Mouse (Mus musculus): ENCODE results near the gene Rps6ka3. TPM values are rescaled to one million over a fixed set of nuclear protein-coding genes. Genes with fewer than 3 reads are reported as not detected.
A peak's percentile ranks its signal among the peaks of the same experiment; 100 is the strongest.

The Rps6ka3 gene
- polyA plus RNA-seq, 1 experiment from 2014 or later = 6.6 TPM

- Histone ChIP-seq H3K27me3 (ENCODE audit: insufficient read depth, low read length) (peaks cover 3% of the 10 kb centered on the region), H3K9ac (replicated peaks; ENCODE audit: low read length) (peak overlapping the region; percentile 56), H3K4me2 (replicated peaks; ENCODE audit: low read depth, low read length) (peak overlapping the region; percentile 57), H3K4me1 (ENCODE audit: insufficient read depth, low read length) (no peaks in the 10 kb centered on the region), H3K9me3 (ENCODE audit: low read length) (no peaks in the 10 kb centered on the region), H3K4me3 (ENCODE audit: low read length) (peak overlapping the region; percentile 46), H3K36me3 (ENCODE audit: insufficient read depth, low read length) (no peaks in the 10 kb centered on the region), H3K27ac (ENCODE audit: low read length) (peak overlapping the region; percentile 94)
- WGBS = 31% methylated on average over 27 of the region's 27 CpGs
- peak; percentile 63 for ATAC-seq (ENCODE audit: low FRiP score, low TSS enrichment)
Observed at GRCm38 (mm10) chrX:159254001-159254884, 44.1 kb downstream of the Rps6ka3 start.

- Histone ChIP-seq H3K4me3 (ENCODE audit: low read length) (peak overlapping the region; percentile 74), H3K36me3 (ENCODE audit: insufficient read depth, low read length) (no peaks in the 10 kb centered on the region), H3K4me1 (ENCODE audit: insufficient read depth, low read length) (no peaks in the 10 kb centered on the region), H3K27me3 (ENCODE audit: insufficient read depth, low read length) (no peaks in the 10 kb centered on the region; the same call in 1 of the 2 replicates), H3K9me3 (ENCODE audit: low read length) (no peaks in the 10 kb centered on the region), H3K27ac (ENCODE audit: low read length) (peak overlapping the region; percentile 94), H3K4me2 (replicated peaks; ENCODE audit: low read depth, low read length) (peak overlapping the region; percentile 57), H3K9ac (replicated peaks; ENCODE audit: low read length) (peak overlapping the region; percentile 79)
- 35% methylated on average over 16 of the region's 71 CpGs for WGBS
- peak; percentile 96 for ATAC-seq (ENCODE audit: low FRiP score, low TSS enrichment)
Observed at GRCm38 (mm10) chrX:159255123-159255978, 45.2 kb downstream of the Rps6ka3 start.

DNA sequence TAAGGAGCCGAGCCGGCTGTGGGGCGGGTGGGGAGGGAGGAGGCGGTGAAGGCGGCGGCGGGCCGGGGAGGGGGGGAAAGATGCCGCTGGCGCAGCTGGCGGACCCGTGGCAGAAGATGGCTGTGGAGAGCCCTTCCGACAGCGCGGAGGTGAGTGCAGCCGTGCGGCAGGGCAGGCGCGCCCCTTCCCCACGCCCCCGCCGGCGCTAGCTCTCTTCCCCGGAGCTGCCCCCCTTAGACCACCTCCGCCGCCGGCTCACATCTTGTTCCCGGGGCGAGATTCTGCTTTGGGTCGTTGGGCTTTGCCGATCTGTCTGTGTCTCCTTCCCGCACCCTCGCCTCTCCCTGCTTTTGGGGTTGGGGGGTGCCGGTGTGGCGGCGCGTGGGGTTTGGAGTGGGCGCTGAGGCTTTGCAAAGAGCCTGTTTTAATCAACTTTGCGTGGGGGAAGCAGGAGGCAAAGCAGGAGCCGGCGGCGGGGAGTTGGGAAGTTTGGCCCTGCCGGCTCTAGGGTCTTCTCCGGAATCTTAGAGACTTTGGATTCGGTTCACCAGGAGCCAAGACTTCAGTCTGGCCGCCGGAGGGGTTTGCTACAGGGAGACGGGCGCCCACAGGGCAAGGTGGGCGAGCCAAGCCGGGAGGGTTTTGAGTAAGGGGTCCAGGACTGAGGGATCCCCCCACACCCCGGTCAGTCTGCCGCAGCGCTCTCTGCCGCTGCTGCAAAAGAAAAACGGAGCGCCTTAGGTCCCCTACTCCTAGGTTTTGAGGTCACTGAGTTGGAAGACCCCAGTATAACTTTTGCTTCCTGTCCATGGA, 46.1 kb downstream of the Rps6ka3 start:
- Histone ChIP-seq H3K27ac (ENCODE audit: low read length) (peak overlapping the region; percentile 90), H3K4me2 (replicated peaks; ENCODE audit: low read depth, low read length) (peak overlapping the region; percentile 58), H3K9ac (replicated peaks; ENCODE audit: low read length) (peak overlapping the region; percentile 79), H3K4me1 (ENCODE audit: insufficient read depth, low read length) (no peaks in the 10 kb centered on the region), H3K9me3 (ENCODE audit: low read length) (no peaks in the 10 kb centered on the region), H3K27me3 (ENCODE audit: insufficient read depth, low read length) (no peaks in the 10 kb centered on the region; the same call in 1 of the 2 replicates), H3K4me3 (ENCODE audit: low read length) (peak overlapping the region; percentile 74), H3K36me3 (ENCODE audit: insufficient read depth, low read length) (no peaks in the 10 kb centered on the region)
- peak; percentile 28; the same call in 1 of the 2 replicates for ATAC-seq (ENCODE audit: low FRiP score, low TSS enrichment)
- WGBS = 15% methylated on average over 44 of the region's 57 CpGs

DNA sequence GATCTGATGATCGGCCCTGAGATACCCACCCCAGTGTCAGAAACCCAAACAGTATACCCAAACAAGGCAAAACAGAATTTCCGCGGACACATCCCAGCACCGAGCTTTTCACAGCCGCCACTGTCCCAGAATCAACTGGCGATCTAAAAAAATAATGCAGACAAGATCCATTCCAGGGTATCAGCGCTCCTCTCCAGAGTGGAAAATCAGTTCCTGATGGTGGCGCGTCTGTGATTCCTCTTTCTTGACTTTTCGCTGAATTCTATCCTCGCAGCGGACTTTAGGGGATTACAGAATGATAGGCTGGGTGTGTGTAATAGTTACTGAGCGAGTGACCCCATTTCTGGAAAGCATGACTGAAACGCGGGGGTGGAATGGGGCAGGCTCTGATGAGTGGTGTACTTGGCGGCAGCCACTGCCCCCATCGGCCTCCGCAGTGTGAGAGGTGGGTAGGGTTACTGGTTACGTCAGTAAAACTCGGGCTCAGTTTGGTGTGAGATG, 46.9 kb downstream of the Rps6ka3 start:
- H3K27ac ChIP-seq (ENCODE audit: low read length) = peak overlapping the region; percentile 90
- H3K36me3 ChIP-seq (ENCODE audit: insufficient read depth, low read length) = no peaks in the 10 kb centered on the region
- H3K9ac ChIP-seq (replicated peaks; ENCODE audit: low read length) = peak overlapping the region; percentile 79
- H3K4me3 ChIP-seq (ENCODE audit: low read length) = peak overlapping the region; percentile 74
- 30% methylated on average over 20 of the region's 20 CpGs for WGBS
- ATAC-seq (ENCODE audit: low FRiP score, low TSS enrichment) = 0 out of 2 replicates have a peak, but pooled peaks have one; percentile 7
- H3K9me3 ChIP-seq (ENCODE audit: low read length) = no peaks in the 10 kb centered on the region
- H3K4me1 ChIP-seq (ENCODE audit: insufficient read depth, low read length) = no peaks in the 10 kb centered on the region
- no peaks in the 10 kb centered on the region; the same call in 1 of the 2 replicates for H3K27me3 ChIP-seq (ENCODE audit: insufficient read depth, low read length)
- H3K4me2 ChIP-seq (replicated peaks; ENCODE audit: low read depth, low read length) = peak overlapping the region; percentile 58

DNA sequence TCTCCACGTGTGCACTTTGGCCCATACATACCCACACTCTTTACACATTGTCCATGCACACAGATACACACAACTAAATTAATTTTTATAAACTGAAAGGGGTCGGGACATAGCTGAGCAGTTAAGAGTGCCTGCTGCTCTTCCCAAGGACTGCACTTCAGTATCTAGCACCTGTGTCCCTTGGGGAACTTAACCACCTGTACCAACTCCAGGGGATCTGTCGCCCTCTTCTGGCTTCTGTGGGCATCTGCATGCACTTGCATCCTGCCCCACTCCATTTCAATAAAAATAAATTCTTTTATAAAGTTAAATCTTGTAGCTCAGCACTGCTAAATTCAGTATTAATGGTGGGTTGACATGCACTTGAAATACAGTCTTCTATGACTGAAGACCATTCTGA, 54.6 kb downstream of the Rps6ka3 start:
- Histone ChIP-seq H3K4me3 (ENCODE audit: low read length) (no peak overlapping the region), H3K27ac (ENCODE audit: low read length) (no peak overlapping the region), H3K4me2 (replicated peaks; ENCODE audit: low read depth, low read length) (no peak overlapping the region), H3K36me3 (ENCODE audit: insufficient read depth, low read length) (no peaks in the 10 kb centered on the region), H3K9ac (replicated peaks; ENCODE audit: low read length) (no peak overlapping the region), H3K27me3 (ENCODE audit: insufficient read depth, low read length) (no peaks in the 10 kb centered on the region), H3K4me1 (ENCODE audit: insufficient read depth, low read length) (no peaks in the 10 kb centered on the region), H3K9me3 (ENCODE audit: low read length) (no peaks in the 10 kb centered on the region)
- ATAC-seq (ENCODE audit: low FRiP score, low TSS enrichment) = no peak
- WGBS = 47% methylated on average over 3 of the region's 3 CpGs

GRCm38 (mm10) chrX:159269072-159269471, 59.0 kb downstream of the Rps6ka3 start:
- Histone ChIP-seq H3K9ac (replicated peaks; ENCODE audit: low read length) (no peak overlapping the region), H3K4me2 (replicated peaks; ENCODE audit: low read depth, low read length) (no peak overlapping the region), H3K27ac (ENCODE audit: low read length) (no peak overlapping the region), H3K4me1 (ENCODE audit: insufficient read depth, low read length) (no peaks in the 10 kb centered on the region), H3K9me3 (ENCODE audit: low read length) (no peaks in the 10 kb centered on the region), H3K36me3 (ENCODE audit: insufficient read depth, low read length) (no peaks in the 10 kb centered on the region), H3K4me3 (ENCODE audit: low read length) (no peak overlapping the region), H3K27me3 (ENCODE audit: insufficient read depth, low read length) (no peaks in the 10 kb centered on the region; the same call in 1 of the 2 replicates)
- no peak for ATAC-seq (ENCODE audit: low FRiP score, low TSS enrichment)

DNA sequence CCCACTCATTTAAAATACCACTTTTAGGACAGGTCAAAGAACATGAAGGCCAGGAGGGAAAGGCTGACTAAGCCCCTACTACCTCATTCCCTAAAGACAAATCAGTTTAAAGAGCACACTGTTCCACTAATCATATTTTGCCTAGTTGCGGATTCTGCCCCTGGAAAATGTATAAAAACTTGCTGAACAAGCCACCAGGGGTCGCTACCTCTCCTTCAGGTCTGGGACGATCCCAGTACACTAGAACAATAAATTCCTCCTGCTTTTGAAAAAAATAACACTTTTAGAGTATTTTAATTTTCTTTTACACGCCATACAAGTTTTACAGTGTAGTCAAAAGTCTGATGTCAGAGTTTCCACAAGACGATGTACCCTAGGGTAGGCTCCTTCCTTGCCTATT, 76.7 kb downstream of the Rps6ka3 start:
- Histone ChIP-seq H3K9ac (replicated peaks; ENCODE audit: low read length) (no peak overlapping the region), H3K4me2 (replicated peaks; ENCODE audit: low read depth, low read length) (no peak overlapping the region), H3K27ac (ENCODE audit: low read length) (no peak overlapping the region), H3K4me3 (ENCODE audit: low read length) (no peak overlapping the region), H3K27me3 (ENCODE audit: insufficient read depth, low read length) (0 out of 2 replicates have a peak, but pooled peaks cover 4% of the 10 kb centered on the region), H3K4me1 (ENCODE audit: insufficient read depth, low read length) (no peaks in the 10 kb centered on the region), H3K9me3 (ENCODE audit: low read length) (no peaks in the 10 kb centered on the region), H3K36me3 (ENCODE audit: insufficient read depth, low read length) (no peaks in the 10 kb centered on the region)
- no peak for ATAC-seq (ENCODE audit: low FRiP score, low TSS enrichment)
- 71% methylated on average over 5 of the region's 5 CpGs for WGBS

GRCm38 (mm10) chrX:159295879-159296278, 85.8 kb downstream of the Rps6ka3 start:
- H3K4me1 ChIP-seq (ENCODE audit: insufficient read depth, low read length) = no peaks in the 10 kb centered on the region
- no peaks in the 10 kb centered on the region for H3K9me3 ChIP-seq (ENCODE audit: low read length)
- H3K27me3 ChIP-seq (ENCODE audit: insufficient read depth, low read length) = no peaks in the 10 kb centered on the region; the same call in 1 of the 2 replicates
- 92% methylated on average over 1 of the region's 1 CpGs for WGBS
- no peak overlapping the region for H3K9ac ChIP-seq (replicated peaks; ENCODE audit: low read length)
- ATAC-seq (ENCODE audit: low FRiP score, low TSS enrichment) = no peak
- no peak overlapping the region for H3K4me3 ChIP-seq (ENCODE audit: low read length)
- H3K4me2 ChIP-seq (replicated peaks; ENCODE audit: low read depth, low read length) = no peak overlapping the region
- no peak overlapping the region for H3K27ac ChIP-seq (ENCODE audit: low read length)
- H3K36me3 ChIP-seq (ENCODE audit: insufficient read depth, low read length) = no peaks in the 10 kb centered on the region
